ENCODE assay signal across 19 mouse cellular contexts in genomic region chr5:125685681-125686331, GRCm38 (mm10).
DNase-seq lines count a peak whose midpoint lies in the region; ATAC-seq and TF ChIP-seq lines count a peak whose summit lies in the region.
"Had no signal": no experiment of that assay in that cellular context is flagged by ENCODE, and none has a peak within 500 bp of the region (broad histone marks: within the 10 kb centered on the region; RNA-seq: fewer than 3 reads in every experiment).

No protein-coding gene starts in this region.

- no peaks in the 10 kb centered on the region for H3K36me3 ChIP-seq in forebrain, embryonic 11.5 days (ENCODE audit: control insufficient read depth, insufficient read depth, low read length)
- no peaks in the 10 kb centered on the region for H3K36me3 ChIP-seq in midbrain, postnatal 0 days (ENCODE audit: insufficient read depth, low read length)
- no peaks in the 10 kb centered on the region for H3K36me3 ChIP-seq in heart, embryonic 12.5 days
- H3K36me3 ChIP-seq: heart, embryonic 15.5 days; hindbrain, embryonic 12.5 days; neural tube, embryonic 12.5 days had no signal

- DNase-seq in cerebellum, postnatal 10 days, result peak; percentile 80 to 88
- DNase-seq in cerebellum, adult 18-20 months, result no peak
- peak; percentile 45 to 57 for DNase-seq in layer of hippocampus, postnatal 14 days (ENCODE audit: low spot score in 2 of 2)
- DNase-seq in layer of hippocampus, adult 18-20 months (ENCODE audit: low spot score in 2 of 2), result no peak
- DNase-seq in forebrain, embryonic 11.5 days (ENCODE audit: low spot score), result peak; percentile 54
- DNase-seq in midbrain, postnatal 0 days (ENCODE audit: low spot score), result peak; percentile 79
- DNase-seq: cerebellum, adult 11-12 months; heart, adult 11 months; kidney, adult 2 months; kidney, postnatal 4 days; lung, adult 18-20 months; lung, postnatal 4 days; thymus, postnatal 14 days had no signal

- H3K4me1 ChIP-seq in forebrain, embryonic 11.5 days (replicated peaks; ENCODE audit: control insufficient read depth, insufficient read depth, low read length), result peaks cover 3% of the 10 kb centered on the region; the same call in 1 of the 2 replicates
- no peaks in the 10 kb centered on the region for H3K4me1 ChIP-seq in midbrain, postnatal 0 days (ENCODE audit: insufficient read depth, low read length)
- H3K4me1 ChIP-seq in heart, embryonic 12.5 days (replicated peaks), result no peaks in the 10 kb centered on the region
- H3K4me1 ChIP-seq: heart, embryonic 15.5 days; hindbrain, embryonic 12.5 days; neural tube, embryonic 12.5 days had no signal

- no peak overlapping the region for H3K27ac ChIP-seq in forebrain, embryonic 11.5 days (ENCODE audit: low read depth, low read length)
- no peak overlapping the region for H3K27ac ChIP-seq in midbrain, postnatal 0 days (ENCODE audit: low read depth, low read length)
- no peak overlapping the region for H3K27ac ChIP-seq in heart, embryonic 12.5 days (ENCODE audit: poor library complexity, severe bottlenecking)
- H3K27ac ChIP-seq: heart, embryonic 15.5 days; hindbrain, embryonic 12.5 days; neural tube, embryonic 12.5 days had no signal

- H3K4me2 ChIP-seq in forebrain, embryonic 11.5 days (ENCODE audit: low read depth, low read length, severe bottlenecking), result no peak overlapping the region
- no peak overlapping the region for H3K4me2 ChIP-seq in midbrain, postnatal 0 days (ENCODE audit: low read depth, low read length, poor library complexity, severe bottlenecking)
- no peak overlapping the region for H3K4me2 ChIP-seq in heart, embryonic 12.5 days
- H3K4me2 ChIP-seq: heart, embryonic 15.5 days; hindbrain, embryonic 12.5 days; neural tube, embryonic 12.5 days had no signal

- H3K4me3 ChIP-seq in forebrain, embryonic 11.5 days (ENCODE audit: low read depth, low read length), result no peak overlapping the region
- no peak overlapping the region for H3K4me3 ChIP-seq in midbrain, postnatal 0 days (ENCODE audit: low read depth, low read length)
- H3K4me3 ChIP-seq in heart, embryonic 12.5 days, result no peak overlapping the region
- H3K4me3 ChIP-seq: heart, embryonic 15.5 days; hindbrain, embryonic 12.5 days; neural tube, embryonic 12.5 days had no signal

- WGBS in forebrain, embryonic 11.5 days, result 39% methylated on average over 11 of the region's 11 CpGs
- 42% methylated on average over 11 of the region's 11 CpGs for WGBS in midbrain, postnatal 0 days
- WGBS in heart, embryonic 12.5 days, result 78% methylated on average over 11 of the region's 11 CpGs

- ATAC-seq in forebrain, embryonic 11.5 days (replicated peaks; ENCODE audit: low FRiP score), result peak; percentile 49; the same call in 1 of the 2 replicates
- no peak for ATAC-seq in midbrain, postnatal 0 days (ENCODE audit: low FRiP score)
- no peak for ATAC-seq in CD4-positive, CD25-positive, alpha-beta regulatory T cell, adult 4 months
- no peak for ATAC-seq in heart, embryonic 12.5 days (ENCODE audit: insufficient number of reproducible peaks, low FRiP score)
- ATAC-seq: Patski had no signal

- no peak for TF ChIP-seq CTCF in midbrain, postnatal 0 days (IDR thresholded peaks at IDR 0.05)

- no peaks in the 10 kb centered on the region for H3K9me3 ChIP-seq in forebrain, embryonic 11.5 days (ENCODE audit: control insufficient read depth, low read length)
- H3K9me3 ChIP-seq in midbrain, postnatal 0 days (ENCODE audit: low read length), result no peaks in the 10 kb centered on the region
- no peaks in the 10 kb centered on the region for H3K9me3 ChIP-seq in heart, embryonic 12.5 days (replicated peaks)
- H3K9me3 ChIP-seq: heart, embryonic 15.5 days; hindbrain, embryonic 12.5 days; neural tube, embryonic 12.5 days had no signal

- H3K27me3 ChIP-seq in forebrain, embryonic 11.5 days (ENCODE audit: control insufficient read depth, insufficient read depth, low read length), result no peaks in the 10 kb centered on the region
- H3K27me3 ChIP-seq in midbrain, postnatal 0 days (ENCODE audit: insufficient read depth, low read length), result no peaks in the 10 kb centered on the region
- H3K27me3 ChIP-seq in heart, embryonic 12.5 days (replicated peaks), result no peaks in the 10 kb centered on the region
- H3K27me3 ChIP-seq: heart, embryonic 15.5 days; hindbrain, embryonic 12.5 days; neural tube, embryonic 12.5 days; Patski had no signal

- no peak overlapping the region for H3K9ac ChIP-seq in forebrain, embryonic 11.5 days (ENCODE audit: low read length)
- H3K9ac ChIP-seq in midbrain, postnatal 0 days (replicated peaks; ENCODE audit: low read length, poor library complexity, severe bottlenecking), result no peak overlapping the region
- no peak overlapping the region for H3K9ac ChIP-seq in heart, embryonic 12.5 days
- H3K9ac ChIP-seq: heart, embryonic 15.5 days; hindbrain, embryonic 12.5 days; neural tube, embryonic 12.5 days had no signal

Comparison
In these comparisons a context has a peak if more than half of its experiments do, and no peak if none do; other contexts are left out.
1. DNase-seq: peak in cerebellum, postnatal 10 days (2 of 2), layer of hippocampus, postnatal 14 days (2 of 2), forebrain, embryonic 11.5 days (single experiment) and midbrain, postnatal 0 days (single experiment); none in cerebellum, adult 18-20 months (0 of 2) and layer of hippocampus, adult 18-20 months (0 of 2).